Mouse (Mus musculus): ENCODE measurements around the gene Nbeal1. TPM values are rescaled to one million over a fixed set of nuclear protein-coding genes. Genes with fewer than 3 reads are reported as not detected.

Gene Nbeal1
- 8.0 and 9.9 TPM in 2 replicates for polyA plus RNA-seq (2014; fragmentation: Nextera tagmentation; extraction: Ambion mirVana)

- Histone ChIP-seq H3K27ac (ENCODE audit: low read depth) (peak within 1 kb of the TSS; percentile 93), H3K36me3 (ENCODE audit: control insufficient read depth, insufficient read depth, low read length) (peaks cover 9% of the 10 kb centered on the region; the same call in 1 of the 2 replicates), H3K9me3 (ENCODE audit: control insufficient read depth, low read length) (no peaks in the 10 kb centered on the region), H3K4me2 (ENCODE audit: low read length) (peak within 1 kb of the TSS; percentile 64), H3K27me3 (replicated peaks; ENCODE audit: control insufficient read depth, insufficient read depth, low read length) (no peaks in the 10 kb centered on the region), H3K4me3 (ENCODE audit: low read depth, low read length) (peak within 1 kb of the TSS; percentile 70), H3K9ac (ENCODE audit: low read length) (peak within 1 kb of the TSS; percentile 71), H3K4me1 (replicated peaks; ENCODE audit: control insufficient read depth, insufficient read depth, low read length) (peaks cover 6% of the 10 kb centered on the region)
- WGBS, result under 1% methylated on average over 62 of the region's 74 CpGs
- peak; percentile 99 for ATAC-seq (replicated peaks; ENCODE audit: low FRiP score, low TSS enrichment, low read depth)
- DNase-seq (ENCODE audit: low spot score), result peak; percentile 96
These were observed at the start of gene Nbeal1 for GRCm38 (mm10) chr1:60179932-60180783. Gene Nbeal1, plus strand, starts transcription at chr1:60180599.

- Histone ChIP-seq H3K4me3 (ENCODE audit: low read depth, low read length) (no peak overlapping the region), H3K4me1 (replicated peaks; ENCODE audit: control insufficient read depth, insufficient read depth, low read length) (no peaks in the 10 kb centered on the region), H3K36me3 (ENCODE audit: control insufficient read depth, insufficient read depth, low read length) (peaks cover 10% of the 10 kb centered on the region), H3K9ac (ENCODE audit: low read length) (no peak overlapping the region), H3K9me3 (ENCODE audit: control insufficient read depth, low read length) (no peaks in the 10 kb centered on the region), H3K27me3 (replicated peaks; ENCODE audit: control insufficient read depth, insufficient read depth, low read length) (no peaks in the 10 kb centered on the region), H3K4me2 (ENCODE audit: low read length) (no peak overlapping the region), H3K27ac (ENCODE audit: low read depth) (no peak overlapping the region)
- DNase-seq (ENCODE audit: low spot score) (no peak), ATAC-seq (replicated peaks; ENCODE audit: low FRiP score, low TSS enrichment, low read depth) (no peak)
- WGBS, result 53% methylated on average over 9 of the region's 9 CpGs
These were observed 43.1 kb upstream of the Nbeal1 start for GRCm38 (mm10) chr1:60137346-60137745.

GRCm38 (mm10) chr1:60152700-60153099 lies 27.7 kb upstream of the Nbeal1 start:
- no peak overlapping the region for H3K9ac ChIP-seq (ENCODE audit: low read length)
- H3K9me3 ChIP-seq (ENCODE audit: control insufficient read depth, low read length), result no peaks in the 10 kb centered on the region
- no peak for DNase-seq (ENCODE audit: low spot score)
- no peaks in the 10 kb centered on the region for H3K27me3 ChIP-seq (replicated peaks; ENCODE audit: control insufficient read depth, insufficient read depth, low read length)
- no peak overlapping the region for H3K27ac ChIP-seq (ENCODE audit: low read depth)
- no peaks in the 10 kb centered on the region for H3K4me1 ChIP-seq (replicated peaks; ENCODE audit: control insufficient read depth, insufficient read depth, low read length)
- no peak for ATAC-seq (replicated peaks; ENCODE audit: low FRiP score, low TSS enrichment, low read depth)
- H3K4me2 ChIP-seq (ENCODE audit: low read length), result no peak overlapping the region
- peaks cover 3% of the 10 kb centered on the region; the same call in 1 of the 2 replicates for H3K36me3 ChIP-seq (ENCODE audit: control insufficient read depth, insufficient read depth, low read length)
- 65% methylated on average over 5 of the region's 5 CpGs for whole genome bisulfite sequencing
- no peak overlapping the region for H3K4me3 ChIP-seq (ENCODE audit: low read depth, low read length)

GRCm38 (mm10) chr1:60156651-60157050 lies 23.7 kb upstream of the Nbeal1 start:
- no peak for ATAC-seq (replicated peaks; ENCODE audit: low FRiP score, low TSS enrichment, low read depth)

GRCm38 (mm10) chr1:60158411-60158810 lies 22.0 kb upstream of the Nbeal1 start:
- DNase-seq (ENCODE audit: low spot score) (no peak), ATAC-seq (replicated peaks; ENCODE audit: low FRiP score, low TSS enrichment, low read depth) (no peak)
- no peak overlapping the region for H3K4me2 ChIP-seq (ENCODE audit: low read length)
- no peaks in the 10 kb centered on the region for H3K4me1 ChIP-seq (replicated peaks; ENCODE audit: control insufficient read depth, insufficient read depth, low read length)
- no peaks in the 10 kb centered on the region for H3K9me3 ChIP-seq (ENCODE audit: control insufficient read depth, low read length)
- no peaks in the 10 kb centered on the region for H3K36me3 ChIP-seq (ENCODE audit: control insufficient read depth, insufficient read depth, low read length)
- no peaks in the 10 kb centered on the region for H3K27me3 ChIP-seq (replicated peaks; ENCODE audit: control insufficient read depth, insufficient read depth, low read length)
- no peak overlapping the region for H3K4me3 ChIP-seq (ENCODE audit: low read depth, low read length)
- H3K27ac ChIP-seq (ENCODE audit: low read depth), result no peak overlapping the region
- WGBS, result 61% methylated on average over 3 of the region's 3 CpGs
- no peak overlapping the region for H3K9ac ChIP-seq (ENCODE audit: low read length)

More at GRCm38 (mm10) chr1:60156651-60157050, 23.7 kb upstream of the Nbeal1 start:
- Histone ChIP-seq H3K9me3 (ENCODE audit: control insufficient read depth, low read length) (no peaks in the 10 kb centered on the region), H3K4me3 (ENCODE audit: low read depth, low read length) (no peak overlapping the region), H3K27me3 (replicated peaks; ENCODE audit: control insufficient read depth, insufficient read depth, low read length) (no peaks in the 10 kb centered on the region), H3K9ac (ENCODE audit: low read length) (no peak overlapping the region), H3K36me3 (ENCODE audit: control insufficient read depth, insufficient read depth, low read length) (no peaks in the 10 kb centered on the region), H3K27ac (ENCODE audit: low read depth) (no peak overlapping the region), H3K4me2 (ENCODE audit: low read length) (no peak overlapping the region), H3K4me1 (replicated peaks; ENCODE audit: control insufficient read depth, insufficient read depth, low read length) (no peaks in the 10 kb centered on the region)
- DNase-seq (ENCODE audit: low spot score), result no peak
- 85% methylated on average over 7 of the region's 7 CpGs for WGBS

GRCm38 (mm10) chr1:60163676-60164075 lies 16.7 kb upstream of the Nbeal1 start:
- Histone ChIP-seq H3K9me3 (ENCODE audit: control insufficient read depth, low read length) (no peaks in the 10 kb centered on the region), H3K9ac (ENCODE audit: low read length) (no peak overlapping the region), H3K4me2 (ENCODE audit: low read length) (no peak overlapping the region), H3K27ac (ENCODE audit: low read depth) (no peak overlapping the region), H3K4me3 (ENCODE audit: low read depth, low read length) (no peak overlapping the region), H3K4me1 (replicated peaks; ENCODE audit: control insufficient read depth, insufficient read depth, low read length) (no peaks in the 10 kb centered on the region), H3K36me3 (ENCODE audit: control insufficient read depth, insufficient read depth, low read length) (no peaks in the 10 kb centered on the region), H3K27me3 (replicated peaks; ENCODE audit: control insufficient read depth, insufficient read depth, low read length) (no peaks in the 10 kb centered on the region)
- 87% methylated on average over 3 of the region's 3 CpGs for WGBS
- ATAC-seq (replicated peaks; ENCODE audit: low FRiP score, low TSS enrichment, low read depth), result no peak
- DNase-seq (ENCODE audit: low spot score), result no peak

- 71% methylated on average over 2 of the region's 2 CpGs for WGBS
- Histone ChIP-seq H3K9ac (ENCODE audit: low read length) (no peak overlapping the region), H3K36me3 (ENCODE audit: control insufficient read depth, insufficient read depth, low read length) (no peaks in the 10 kb centered on the region), H3K9me3 (ENCODE audit: control insufficient read depth, low read length) (no peaks in the 10 kb centered on the region), H3K4me3 (ENCODE audit: low read depth, low read length) (no peak overlapping the region), H3K27me3 (replicated peaks; ENCODE audit: control insufficient read depth, insufficient read depth, low read length) (no peaks in the 10 kb centered on the region), H3K27ac (ENCODE audit: low read depth) (no peak overlapping the region), H3K4me1 (replicated peaks; ENCODE audit: control insufficient read depth, insufficient read depth, low read length) (no peaks in the 10 kb centered on the region), H3K4me2 (ENCODE audit: low read length) (no peak overlapping the region)
- ATAC-seq (replicated peaks; ENCODE audit: low FRiP score, low TSS enrichment, low read depth) (no peak), DNase-seq (ENCODE audit: low spot score) (no peak)
These were observed 10.8 kb upstream of the Nbeal1 start for GRCm38 (mm10) chr1:60169626-60170025.

- no peak overlapping the region for H3K4me2 ChIP-seq (ENCODE audit: low read length)
- DNase-seq (ENCODE audit: low spot score), result no peak
- WGBS, result 70% methylated on average over 2 of the region's 2 CpGs
- H3K4me3 ChIP-seq (ENCODE audit: low read depth, low read length), result no peak overlapping the region
- no peaks in the 10 kb centered on the region for H3K36me3 ChIP-seq (ENCODE audit: control insufficient read depth, insufficient read depth, low read length)
- H3K9me3 ChIP-seq (ENCODE audit: control insufficient read depth, low read length), result no peaks in the 10 kb centered on the region
- H3K9ac ChIP-seq (ENCODE audit: low read length), result no peak overlapping the region
- H3K27me3 ChIP-seq (replicated peaks; ENCODE audit: control insufficient read depth, insufficient read depth, low read length), result no peaks in the 10 kb centered on the region
- no peak for ATAC-seq (replicated peaks; ENCODE audit: low FRiP score, low TSS enrichment, low read depth)
- no peaks in the 10 kb centered on the region for H3K4me1 ChIP-seq (replicated peaks; ENCODE audit: control insufficient read depth, insufficient read depth, low read length)
- H3K27ac ChIP-seq (ENCODE audit: low read depth), result no peak overlapping the region
These were observed 10.1 kb upstream of the Nbeal1 start for GRCm38 (mm10) chr1:60170251-60170650.

- H3K9me3 ChIP-seq (ENCODE audit: control insufficient read depth, low read length), result no peaks in the 10 kb centered on the region
- H3K4me2 ChIP-seq (ENCODE audit: low read length), result no peak overlapping the region
- no peak for ATAC-seq (replicated peaks; ENCODE audit: low FRiP score, low TSS enrichment, low read depth)
- H3K4me3 ChIP-seq (ENCODE audit: low read depth, low read length), result no peak overlapping the region
- DNase-seq (ENCODE audit: low spot score), result no peak
- H3K9ac ChIP-seq (ENCODE audit: low read length), result no peak overlapping the region
- H3K27me3 ChIP-seq (replicated peaks; ENCODE audit: control insufficient read depth, insufficient read depth, low read length), result no peaks in the 10 kb centered on the region
- 86% methylated on average over 3 of the region's 3 CpGs for WGBS
- H3K4me1 ChIP-seq (replicated peaks; ENCODE audit: control insufficient read depth, insufficient read depth, low read length), result no peaks in the 10 kb centered on the region
- H3K36me3 ChIP-seq (ENCODE audit: control insufficient read depth, insufficient read depth, low read length), result no peaks in the 10 kb centered on the region
- no peak overlapping the region for H3K27ac ChIP-seq (ENCODE audit: low read depth)
These were observed 7.3 kb upstream of the Nbeal1 start for GRCm38 (mm10) chr1:60173119-60173518.
